In the genomic region with DNA sequence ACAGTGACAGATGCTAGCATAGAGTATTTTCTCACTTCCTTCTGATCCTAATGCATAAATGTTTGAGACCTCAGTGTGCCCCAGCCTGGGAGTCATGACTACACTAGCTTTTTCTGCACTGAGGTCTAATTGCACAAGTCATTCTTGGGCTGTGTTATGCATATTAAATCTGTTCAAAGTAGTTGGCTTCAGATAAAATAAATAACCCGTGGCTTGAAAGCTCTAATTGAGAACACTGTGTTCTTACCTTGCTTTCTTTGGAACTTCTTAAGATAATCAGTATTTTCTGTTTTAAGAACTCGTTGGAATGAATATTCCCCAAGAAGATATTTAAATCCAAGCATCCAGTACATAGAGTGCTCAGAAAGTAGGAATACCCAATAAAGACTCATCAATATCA, we compare ENCODE assay signal across 26 mouse cellular contexts.
DNase-seq lines count a peak whose midpoint lies in the region; ATAC-seq and TF ChIP-seq lines count a peak whose summit lies in the region.
"Had no signal": no experiment of that assay in that cellular context is flagged by ENCODE, and none has a peak within 500 bp of the region (broad histone marks: within the 10 kb centered on the region; RNA-seq: fewer than 3 reads in every experiment).

No protein-coding gene starts in this region.

- 39% methylated on average over 2 of the region's 2 CpGs for WGBS in kidney, adult 2 months

- TF ChIP-seq POLR2A in kidney, adult 2 months (IDR thresholded peaks at IDR 0.05; ENCODE audit: low read depth, low read length) = no peak

- H3K36me3 ChIP-seq in kidney, adult 2 months (ENCODE audit: control insufficient read depth, insufficient read depth, low read length) = no peaks in the 10 kb centered on the region
- H3K36me3 ChIP-seq: embryonic facial prominence, embryonic 10.5 days; embryonic facial prominence, embryonic 12.5 days; forebrain, embryonic 15.5 days; G1E had no signal

- peak; percentile 20 for DNase-seq in kidney, adult 2 months
- no peak for DNase-seq in kidney, postnatal 14 days
- peak; percentile 24 for DNase-seq in lung, postnatal 36 days
- DNase-seq in lung, postnatal 25 days (ENCODE audit: low spot score) = no peak
- DNase-seq in brain, adult 2 months (ENCODE audit: low read depth, low spot score) = peak; percentile 21
- peak; percentile 97 for DNase-seq in gonadal fat pad, adult 2 months (ENCODE audit: low read depth)
- DNase-seq in gastrocnemius, postnatal 4 days (ENCODE audit: low spot score in 2 of 2) = no peak
- DNase-seq: adrenal gland, postnatal 10 days; adrenal gland, postnatal 25 days; B cell, adult 2 months; cerebellum, adult 11-12 months; cerebellum, adult 2 months; cerebellum, adult 9-10 months; cerebellum, postnatal 10 days; cerebellum, postnatal 25 days; forebrain, postnatal 0 days had no signal

- H3K27me3 ChIP-seq in kidney, adult 2 months (replicated peaks; ENCODE audit: control insufficient read depth, insufficient read depth, low read length) = no peaks in the 10 kb centered on the region
- H3K27me3 ChIP-seq: CH12.LX; embryonic facial prominence, embryonic 12.5 days; forebrain, embryonic 13.5 days; forebrain, embryonic 15.5 days; Patski had no signal

- H3K4me3 ChIP-seq in kidney, adult 2 months (ENCODE audit: insufficient read depth, low read depth, low read length) = no peak overlapping the region
- H3K4me3 ChIP-seq: embryonic facial prominence, embryonic 10.5 days; embryonic facial prominence, embryonic 12.5 days; forebrain, embryonic 13.5 days; forebrain, embryonic 15.5 days had no signal

- H3K4me1 ChIP-seq in kidney, adult 2 months (ENCODE audit: control insufficient read depth, insufficient read depth, low read length) = no peaks in the 10 kb centered on the region; the same call in 1 of the 2 replicates
- H3K4me1 ChIP-seq: embryonic facial prominence, embryonic 10.5 days; embryonic facial prominence, embryonic 12.5 days; forebrain, embryonic 13.5 days; forebrain, embryonic 15.5 days had no signal

- no peak for ATAC-seq in erythroid progenitor cell, adult 5-6 weeks (replicated peaks; ENCODE audit: low FRiP score, poor library complexity, severe bottlenecking)
- ATAC-seq: activated CD4-positive, CD25-positive, alpha-beta regulatory T cell, adult 4 months; CD4-positive, CD25-positive, alpha-beta regulatory T cell, adult 4 months; forebrain, embryonic 13.5 days; forebrain, embryonic 15.5 days; forebrain, postnatal 0 days; Patski had no signal

- H3K27ac ChIP-seq in kidney, adult 2 months (ENCODE audit: insufficient read depth, low read depth, low read length) = no peak overlapping the region
- H3K27ac ChIP-seq: embryonic facial prominence, embryonic 10.5 days; embryonic facial prominence, embryonic 12.5 days; forebrain, embryonic 13.5 days; forebrain, embryonic 15.5 days had no signal

- TF ChIP-seq CTCF in kidney, adult 2 months (conservative IDR thresholded peaks at IDR 0.05; ENCODE audit: insufficient read depth, insufficient read length, low read depth, low read length) = no peak

Comparison
In these comparisons a context has a peak if more than half of its experiments do, and no peak if none do; other contexts are left out.
1. DNase-seq: peak in kidney, adult 2 months (single experiment), lung, postnatal 36 days (single experiment), brain, adult 2 months (single experiment) and gonadal fat pad, adult 2 months (single experiment); none in kidney, postnatal 14 days (single experiment), lung, postnatal 25 days (single experiment) and gastrocnemius, postnatal 4 days (0 of 2).